Mouse (Mus musculus): ENCODE data around the gene Mvd. TPM values are rescaled to one million over a fixed set of nuclear protein-coding genes. Genes with fewer than 3 reads are reported as not detected.

Gene Mvd
- polyA plus RNA-seq, 1 experiment from 2014 or later, result 73.2 TPM

DNA sequence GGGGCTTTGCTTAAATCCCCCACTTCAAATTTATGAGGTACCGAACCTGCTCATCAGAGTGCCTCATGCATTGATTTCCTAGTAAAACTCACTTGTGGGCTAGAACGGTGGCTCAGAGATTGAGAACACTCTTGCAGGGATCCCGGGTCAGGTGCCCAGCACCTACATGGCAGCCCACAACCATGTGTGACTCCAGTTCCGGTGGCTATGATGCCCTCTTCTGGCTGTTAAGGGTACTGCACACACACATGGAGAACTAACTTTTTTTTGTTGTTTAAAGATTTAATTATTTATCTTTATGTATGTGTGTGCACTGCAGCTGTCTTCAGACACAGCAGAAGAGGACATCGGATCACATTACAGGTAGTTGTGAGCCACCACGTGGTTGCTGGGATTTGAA, 7.8 kb downstream of the Mvd start:
- Histone ChIP-seq H3K27ac (replicated peaks) (no peak overlapping the region), H3K9ac (replicated peaks) (no peak overlapping the region), H3K4me2 (no peak overlapping the region), H3K27me3 (replicated peaks) (no peaks in the 10 kb centered on the region), H3K4me1 (peaks cover 12% of the 10 kb centered on the region), H3K9me3 (replicated peaks) (no peaks in the 10 kb centered on the region), H3K36me3 (peaks cover 58% of the 10 kb centered on the region), H3K4me3 (replicated peaks) (no peak overlapping the region)
- no peak for ATAC-seq (ENCODE audit: low FRiP score)
- 93% methylated on average over 6 of the region's 6 CpGs for WGBS

DNA sequence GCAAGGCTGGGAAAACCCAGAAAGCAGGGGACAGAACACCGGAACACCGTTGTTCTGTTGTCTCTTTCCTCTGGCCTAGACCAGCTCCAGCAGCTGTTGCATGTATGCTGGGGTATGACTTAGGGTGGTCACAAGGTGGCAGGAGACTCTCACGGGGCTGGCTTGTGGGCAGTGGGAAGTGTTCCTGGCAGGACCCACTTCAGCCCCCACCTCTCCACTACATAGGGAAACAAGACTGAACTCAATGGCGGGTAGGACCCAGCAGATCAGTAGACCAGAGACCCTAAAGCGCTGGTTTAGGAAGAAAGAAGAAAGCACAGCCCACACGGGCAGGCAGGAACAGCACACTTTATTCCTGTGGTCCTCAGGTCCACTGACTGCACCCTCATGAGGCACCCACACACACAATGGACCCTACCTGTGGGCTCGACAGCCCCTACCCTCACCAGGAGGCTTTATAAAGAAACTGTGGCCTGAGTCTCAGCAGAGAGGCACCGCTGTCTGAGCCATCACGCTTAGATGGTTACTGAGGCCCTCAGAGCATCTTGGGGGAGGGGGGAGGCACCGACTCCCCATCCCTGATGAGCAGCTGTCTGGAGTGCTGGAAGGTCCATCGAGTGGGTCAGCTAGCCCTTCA, 9.8 kb downstream of the Mvd start:
- peaks cover 41% of the 10 kb centered on the region for H3K36me3 ChIP-seq
- 63% methylated on average over 11 of the region's 11 CpGs for WGBS
- H3K9ac ChIP-seq (replicated peaks), result no peak overlapping the region
- ATAC-seq (ENCODE audit: low FRiP score), result 0 out of 2 replicates have a peak, but pooled peaks have one; percentile 32
- peak overlapping the region; percentile 59 for H3K4me2 ChIP-seq
- 0 out of 2 replicates have a peak overlapping the region, but pooled peaks have one; percentile 60 for H3K27ac ChIP-seq (replicated peaks)
- no peaks in the 10 kb centered on the region for H3K9me3 ChIP-seq (replicated peaks)
- no peaks in the 10 kb centered on the region for H3K27me3 ChIP-seq (replicated peaks)
- peaks cover 12% of the 10 kb centered on the region for H3K4me1 ChIP-seq
- no peak overlapping the region for H3K4me3 ChIP-seq (replicated peaks)

DNA sequence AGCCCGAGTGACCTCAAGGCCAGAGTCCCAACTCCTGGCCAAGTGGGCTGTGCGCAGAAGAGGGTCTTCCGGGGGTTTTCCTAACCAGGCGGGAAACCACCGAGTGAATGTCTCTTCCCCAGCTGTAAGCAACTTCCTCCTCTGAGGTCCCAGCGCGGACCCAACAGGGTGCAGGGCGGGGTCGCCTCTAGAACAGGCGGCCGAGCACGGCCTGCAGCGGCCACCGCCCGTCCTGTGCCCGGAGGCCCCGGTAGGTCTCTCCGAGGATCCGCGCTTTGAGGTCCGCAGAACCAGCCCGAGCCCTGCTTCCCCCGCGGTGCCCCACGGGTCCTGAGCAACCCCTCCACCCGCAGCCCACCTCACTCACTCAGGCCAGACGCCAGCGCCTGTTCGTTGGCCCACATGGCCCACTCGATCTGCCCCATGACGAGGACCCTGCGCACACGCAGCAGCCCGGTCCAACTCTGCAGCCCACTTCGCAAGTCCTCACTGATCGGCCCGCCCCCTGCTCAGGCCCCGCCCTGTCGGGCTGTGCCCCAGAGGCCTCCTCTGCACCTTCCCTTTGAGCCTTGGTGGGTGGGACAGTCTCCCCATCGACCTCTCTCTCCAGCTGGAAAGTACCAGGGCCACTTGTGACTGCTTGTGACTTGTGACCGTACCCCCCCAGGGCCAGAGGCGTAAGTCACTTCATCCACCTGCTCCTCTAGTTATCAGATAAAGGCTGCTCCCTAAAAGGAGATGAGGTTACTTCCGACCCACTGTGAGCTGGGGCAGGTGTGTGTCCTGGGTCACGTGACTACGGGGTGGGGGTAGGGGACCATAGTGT, 10.6 kb downstream of the Mvd start, which contains the start of gene Cyba:
Gene Cyba, minus strand, starts transcription at position 488 of the 826 bp plus-strand sequence.
- 8% methylated on average over 45 of the region's 45 CpGs for WGBS
- H3K9ac ChIP-seq (replicated peaks), result peak within 1 kb of the TSS; percentile 37; the same call in 1 of the 2 replicates
- no peaks in the 10 kb centered on the region for H3K27me3 ChIP-seq (replicated peaks)
- H3K4me3 ChIP-seq (replicated peaks), result peak within 1 kb of the TSS; percentile 37
- no peaks in the 10 kb centered on the region for H3K9me3 ChIP-seq (replicated peaks)
- peaks cover 12% of the 10 kb centered on the region for H3K4me1 ChIP-seq
- peak; percentile 30; the same call in 1 of the 2 replicates for ATAC-seq (ENCODE audit: low FRiP score)
- H3K27ac ChIP-seq (replicated peaks), result peak within 1 kb of the TSS; percentile 60
- peaks cover 34% of the 10 kb centered on the region for H3K36me3 ChIP-seq
- H3K4me2 ChIP-seq, result peak within 1 kb of the TSS; percentile 59

DNA sequence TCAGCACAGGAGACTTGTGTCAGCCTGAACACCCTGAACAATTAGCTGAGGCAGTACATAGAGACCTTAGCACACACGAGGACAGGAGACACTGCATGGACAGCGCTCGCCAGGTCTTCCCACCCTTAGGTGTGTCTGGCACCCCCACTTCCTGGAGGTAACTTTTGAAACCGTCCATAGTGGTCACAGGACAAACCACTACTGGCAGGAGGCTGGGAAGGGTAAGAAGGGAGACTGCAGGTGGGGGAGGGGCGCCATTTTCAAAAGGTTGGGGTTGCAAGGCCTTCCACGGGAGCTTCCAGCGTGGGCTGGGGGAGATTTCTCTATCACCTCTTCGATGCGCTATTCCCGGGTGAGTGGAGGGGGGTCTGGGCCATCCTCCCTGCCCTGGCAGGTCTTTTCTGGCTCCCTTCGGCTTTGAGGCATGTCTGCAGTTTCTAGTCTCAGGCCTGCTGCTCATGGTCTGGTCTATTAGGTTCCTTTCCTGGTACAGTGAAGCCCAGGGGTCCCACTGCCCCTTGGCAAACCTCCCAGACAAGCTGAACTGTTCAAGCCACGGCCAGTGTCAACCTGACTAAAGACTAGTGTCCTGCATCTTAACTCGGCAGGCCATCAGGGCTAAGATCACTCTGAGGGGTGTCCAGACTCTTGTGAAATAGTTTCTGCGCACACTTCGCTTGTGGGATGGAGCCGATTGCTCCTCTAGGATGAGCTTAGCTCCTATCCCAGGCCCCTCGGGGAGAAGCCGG, 11.4 kb downstream of the Mvd start:
- no peak for ATAC-seq (ENCODE audit: low FRiP score)
- H3K27ac ChIP-seq (replicated peaks), result peak overlapping the region; percentile 60; the same call in 1 of the 2 replicates

DNA sequence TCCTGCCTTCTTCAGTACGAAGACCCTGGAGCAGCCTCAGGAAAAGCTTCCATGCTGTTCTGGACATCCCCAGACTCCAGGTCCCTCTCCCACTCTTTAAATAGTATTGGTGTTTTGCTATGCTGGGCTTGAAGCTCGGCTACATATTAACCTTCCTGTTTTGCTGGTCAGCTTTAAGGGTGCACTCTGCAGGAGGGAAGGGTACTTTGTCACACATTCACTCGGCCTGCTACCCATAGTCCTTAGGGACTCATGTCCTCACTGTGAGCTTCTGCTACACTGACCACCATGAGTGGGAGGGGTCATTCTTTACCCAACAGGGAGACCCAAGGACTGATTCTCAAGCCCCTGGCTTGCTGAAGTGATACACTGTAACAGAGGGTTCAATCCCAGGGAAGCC, 12.6 kb downstream of the Mvd start:
- H3K27ac ChIP-seq (replicated peaks), result no peak overlapping the region
- no peak overlapping the region for H3K4me2 ChIP-seq
- H3K4me3 ChIP-seq (replicated peaks), result no peak overlapping the region
- no peak overlapping the region for H3K9ac ChIP-seq (replicated peaks)
- H3K4me1 ChIP-seq, result peaks cover 12% of the 10 kb centered on the region
- no peak for ATAC-seq (ENCODE audit: low FRiP score)
- no peaks in the 10 kb centered on the region for H3K27me3 ChIP-seq (replicated peaks)
- no peaks in the 10 kb centered on the region for H3K9me3 ChIP-seq (replicated peaks)
- 88% methylated on average over 3 of the region's 3 CpGs for WGBS
- H3K36me3 ChIP-seq, result peaks cover 14% of the 10 kb centered on the region

More for the DNA sequence above, 11.4 kb downstream of the Mvd start:
- Histone ChIP-seq H3K9me3 (replicated peaks) (no peaks in the 10 kb centered on the region), H3K36me3 (peaks cover 26% of the 10 kb centered on the region), H3K4me2 (peak overlapping the region; percentile 59), H3K4me3 (replicated peaks) (peak overlapping the region; percentile 37), H3K27me3 (replicated peaks) (no peaks in the 10 kb centered on the region), H3K9ac (replicated peaks) (peak overlapping the region; percentile 37; the same call in 1 of the 2 replicates), H3K4me1 (peaks cover 12% of the 10 kb centered on the region)
- WGBS, result 38% methylated on average over 18 of the region's 18 CpGs

DNA sequence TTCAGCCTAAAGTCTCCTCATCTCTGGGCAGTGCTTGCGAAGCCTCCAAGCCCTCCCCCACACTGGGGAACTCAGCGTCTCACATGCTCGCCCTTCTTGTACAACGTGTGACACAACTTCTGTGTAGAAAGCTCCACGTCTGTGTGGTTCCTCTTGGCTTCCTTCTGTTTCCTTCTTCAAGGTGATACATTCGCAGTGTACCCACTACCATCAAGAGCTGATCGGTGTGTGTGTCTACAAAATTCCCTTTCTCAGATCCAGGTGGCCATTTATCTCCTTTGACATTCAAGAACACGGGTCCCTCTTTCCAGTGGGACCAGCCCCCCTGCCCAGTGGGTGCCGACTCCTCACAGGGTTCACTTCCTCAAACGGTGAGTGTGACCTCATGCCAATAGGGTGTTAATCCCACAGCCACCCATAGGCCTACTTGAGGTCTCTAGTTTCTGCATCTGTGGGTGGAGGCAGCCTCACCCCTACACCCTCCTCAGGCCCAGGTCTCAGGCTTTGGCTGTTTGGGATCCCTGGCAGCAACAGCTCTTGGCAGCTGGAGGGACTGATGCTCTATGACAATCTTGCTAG, 13.1 kb downstream of the Mvd start:
- H3K4me1 ChIP-seq, result peaks cover 12% of the 10 kb centered on the region
- H3K4me3 ChIP-seq (replicated peaks), result no peak overlapping the region
- H3K4me2 ChIP-seq, result no peak overlapping the region
- peaks cover 9% of the 10 kb centered on the region for H3K36me3 ChIP-seq
- H3K27ac ChIP-seq (replicated peaks), result no peak overlapping the region
- 89% methylated on average over 10 of the region's 10 CpGs for WGBS
- ATAC-seq (ENCODE audit: low FRiP score), result no peak
- H3K27me3 ChIP-seq (replicated peaks), result no peaks in the 10 kb centered on the region
- no peaks in the 10 kb centered on the region for H3K9me3 ChIP-seq (replicated peaks)
- no peak overlapping the region for H3K9ac ChIP-seq (replicated peaks)

DNA sequence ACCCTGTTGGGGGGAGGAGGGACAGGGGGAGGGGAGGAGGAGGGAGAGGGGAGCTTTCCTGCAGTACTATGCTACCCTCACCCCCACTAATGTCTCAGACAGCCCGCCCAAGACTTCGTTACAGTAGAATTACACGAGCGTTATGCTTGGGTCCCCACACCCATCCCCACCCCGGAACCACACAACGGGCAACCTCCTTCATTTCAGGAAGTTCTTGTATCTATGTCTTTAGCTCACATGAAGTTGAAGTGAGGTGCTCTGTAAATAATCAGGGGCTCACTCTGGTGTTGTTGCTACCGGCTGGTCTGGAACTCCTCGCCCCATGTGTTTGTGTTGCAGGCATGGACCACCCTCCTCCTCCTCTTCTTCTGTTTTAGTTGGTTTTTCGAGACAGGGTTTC, 15.1 kb downstream of the Mvd start:
- no peak overlapping the region for H3K4me3 ChIP-seq (replicated peaks)
- H3K27ac ChIP-seq (replicated peaks), result no peak overlapping the region
- no peak overlapping the region for H3K9ac ChIP-seq (replicated peaks)
- no peaks in the 10 kb centered on the region for H3K9me3 ChIP-seq (replicated peaks)
- whole genome bisulfite sequencing, result 94% methylated on average over 9 of the region's 9 CpGs
- peaks cover 12% of the 10 kb centered on the region for H3K4me1 ChIP-seq
- H3K27me3 ChIP-seq (replicated peaks), result no peaks in the 10 kb centered on the region
- no peaks in the 10 kb centered on the region; the same call in 1 of the 2 replicates for H3K36me3 ChIP-seq
- no peak for ATAC-seq (ENCODE audit: low FRiP score)
- no peak overlapping the region for H3K4me2 ChIP-seq

DNA sequence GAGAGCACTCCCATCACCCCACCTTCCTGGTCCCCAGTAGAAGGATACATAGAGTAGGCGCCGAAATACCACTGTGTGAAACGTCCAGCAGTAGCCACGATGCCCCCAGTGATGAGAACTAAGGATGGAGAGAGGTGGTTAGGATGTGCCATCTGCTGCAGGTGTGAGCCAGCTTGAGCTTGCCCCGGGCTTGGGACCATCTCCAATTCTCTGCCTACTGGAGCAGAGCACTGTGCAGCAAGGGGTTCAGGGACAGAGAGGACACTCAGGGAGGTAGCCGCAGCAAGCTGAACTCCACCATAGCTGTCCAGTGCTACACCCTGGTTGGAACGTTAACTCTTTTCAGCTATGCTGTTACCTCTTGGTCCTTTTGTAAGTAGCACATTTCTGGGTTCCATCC, 15.6 kb downstream of the Mvd start:
- no peak overlapping the region for H3K4me3 ChIP-seq (replicated peaks)
- 93% methylated on average over 7 of the region's 7 CpGs for WGBS
- H3K4me2 ChIP-seq, result no peak overlapping the region
- no peak for ATAC-seq (ENCODE audit: low FRiP score)
- H3K9ac ChIP-seq (replicated peaks), result no peak overlapping the region
- no peak overlapping the region for H3K27ac ChIP-seq (replicated peaks)
- no peaks in the 10 kb centered on the region for H3K9me3 ChIP-seq (replicated peaks)
- H3K27me3 ChIP-seq (replicated peaks), result no peaks in the 10 kb centered on the region
- H3K4me1 ChIP-seq, result peaks cover 9% of the 10 kb centered on the region
- H3K36me3 ChIP-seq, result no peaks in the 10 kb centered on the region

DNA sequence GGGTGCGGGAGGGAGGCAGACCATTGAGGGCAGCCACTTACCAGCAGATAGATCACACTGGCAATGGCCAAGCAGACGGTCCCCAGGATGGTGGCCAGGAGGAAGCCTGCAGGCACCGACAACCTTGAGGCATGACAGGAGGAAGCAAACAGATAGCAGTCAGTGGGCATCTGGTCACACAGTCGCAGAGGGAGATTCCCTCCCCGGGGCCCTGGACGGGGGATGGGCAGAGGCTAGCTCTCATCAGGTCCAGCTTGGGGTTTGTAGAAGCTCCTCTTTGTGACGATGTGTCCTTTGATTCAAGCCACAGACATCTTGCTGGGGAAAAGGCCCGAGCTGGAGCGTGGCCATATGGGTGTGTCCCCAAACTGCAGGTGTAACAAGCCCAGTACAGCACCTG, 17.1 kb downstream of the Mvd start:
- 81% methylated on average over 9 of the region's 9 CpGs for WGBS
- Histone ChIP-seq H3K27ac (replicated peaks) (no peak overlapping the region), H3K4me2 (no peak overlapping the region), H3K27me3 (replicated peaks) (no peaks in the 10 kb centered on the region), H3K4me3 (replicated peaks) (no peak overlapping the region), H3K4me1 (no peaks in the 10 kb centered on the region), H3K36me3 (no peaks in the 10 kb centered on the region), H3K9ac (replicated peaks) (no peak overlapping the region), H3K9me3 (replicated peaks) (no peaks in the 10 kb centered on the region)
- ATAC-seq (ENCODE audit: low FRiP score), result no peak

DNA sequence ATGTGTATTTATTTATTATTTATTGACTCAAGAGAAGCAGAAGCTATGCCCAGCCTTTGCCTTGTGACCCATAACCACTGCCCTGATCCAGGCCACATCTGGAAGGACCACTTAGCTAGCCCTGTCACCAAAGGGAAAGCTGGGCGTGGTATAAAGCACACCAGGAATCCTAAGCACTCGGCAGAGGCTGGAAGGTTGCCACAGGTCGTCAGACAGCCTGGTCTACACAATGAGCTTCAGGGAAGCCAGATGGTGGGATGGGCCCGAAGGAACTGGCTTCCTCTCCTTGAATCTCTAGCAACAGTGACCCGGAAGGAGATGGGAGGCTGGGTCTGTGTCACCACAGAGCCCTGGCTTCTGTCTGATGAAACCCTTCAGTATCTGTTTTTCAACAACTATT, 19.6 kb downstream of the Mvd start:
- Histone ChIP-seq H3K27ac (replicated peaks) (no peak overlapping the region), H3K9ac (replicated peaks) (no peak overlapping the region), H3K4me1 (no peaks in the 10 kb centered on the region), H3K27me3 (replicated peaks) (no peaks in the 10 kb centered on the region), H3K36me3 (0 out of 2 replicates have a peak, but pooled peaks cover 3% of the 10 kb centered on the region), H3K9me3 (replicated peaks) (no peaks in the 10 kb centered on the region), H3K4me3 (replicated peaks) (no peak overlapping the region), H3K4me2 (no peak overlapping the region)
- WGBS, result 63% methylated on average over 5 of the region's 5 CpGs
- ATAC-seq (ENCODE audit: low FRiP score), result no peak

DNA sequence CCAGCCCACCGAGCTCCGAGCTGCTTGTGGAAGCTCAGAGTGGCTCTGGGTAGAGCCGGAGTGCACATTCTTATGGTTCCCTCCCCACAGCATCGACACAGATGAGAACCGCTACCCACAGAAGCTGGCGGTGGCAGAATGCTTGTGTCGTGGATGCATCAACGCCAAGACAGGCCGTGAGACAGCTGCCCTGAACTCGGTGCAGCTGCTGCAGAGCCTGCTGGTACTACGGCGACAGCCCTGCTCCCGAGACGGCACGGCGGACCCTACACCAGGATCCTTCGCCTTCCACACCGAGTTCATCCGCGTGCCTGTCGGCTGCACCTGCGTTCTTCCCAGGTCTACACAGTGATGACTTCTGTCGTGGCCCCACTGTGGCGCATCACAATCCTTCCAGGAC, 20.0 kb downstream of the Mvd start:
- Histone ChIP-seq H3K9ac (replicated peaks) (no peak overlapping the region), H3K9me3 (replicated peaks) (no peaks in the 10 kb centered on the region), H3K4me1 (no peaks in the 10 kb centered on the region), H3K27ac (replicated peaks) (no peak overlapping the region), H3K4me2 (no peak overlapping the region), H3K36me3 (0 out of 2 replicates have a peak, but pooled peaks cover 7% of the 10 kb centered on the region), H3K27me3 (replicated peaks) (no peaks in the 10 kb centered on the region), H3K4me3 (replicated peaks) (no peak overlapping the region)
- ATAC-seq (ENCODE audit: low FRiP score), result no peak
- 89% methylated on average over 24 of the region's 24 CpGs for WGBS

Data from neural tube, embryonic 15.5 days (tissue).